Mouse (Mus musculus) megakaryocyte, embryonic 14.5 days (primary cell): ENCODE results near the gene Zdhhc13. TPM values are rescaled to one million over a fixed set of nuclear protein-coding genes. Genes with fewer than 3 reads are reported as not detected.
A peak's percentile ranks its signal among the peaks of the same experiment; 100 is the strongest.

Experiments
- H3K27me3 ChIP-seq: replicated peaks from 2 replicates; pipeline ENCODE3; 2012; ENCODE audit warnings: inconsistent platforms
- H3K36me3 ChIP-seq: replicated peaks from 2 replicates; pipeline ENCODE3; 2012; ENCODE audit warnings: low read length, inconsistent platforms, mixed read lengths
- H3K4me1 ChIP-seq: 2 replicates; pipeline ENCODE4 v1.6.1; 2012; ENCODE audit warnings: inconsistent platforms
- H3K4me3 ChIP-seq: replicated peaks from 2 replicates; pipeline ENCODE3; 2012; ENCODE audit warnings: moderate library complexity, mild to moderate bottlenecking, inconsistent platforms
- H3K9me3 ChIP-seq: 2 replicates; pipeline ENCODE4 v1.6.1; 2012; ENCODE audit warnings: inconsistent platforms
- FLI1 ChIP-seq: IDR thresholded peaks from 2 replicates; pipeline ENCODE4 v1.6.1; 2012; ENCODE audit warnings: low read length, inconsistent platforms, mixed read lengths
- GATA1 ChIP-seq: IDR thresholded peaks from 3 replicates; pipeline ENCODE4 v1.6.1; 2012; ENCODE audit warnings: mixed read lengths, low read length, inconsistent platforms, borderline replicate concordance
- polyA plus RNA-seq: library from polyadenylated mRNA; stranded (reverse); fragments of >175 nt; gene quantifications from 2 replicates; pipeline ENCODE4 v1.2.3, GENCODE M21; 2012; ENCODE audit warnings: low replicate concordance; ENCODE audit not compliant: insufficient read depth

Gene Zdhhc13
- polyA plus RNA-seq, 1 experiment: 3.1 TPM

GRCm38 (mm10) chr7:48813594-48813993, 24.8 kb downstream of the Zdhhc13 start:
- TF ChIP-seq FLI1: no peak
- TF ChIP-seq GATA1: no peak
- Histone ChIP-seq H3K36me3 (peaks cover 97% of the 10 kb centered on the region), H3K4me3 (no peak overlapping the region), H3K27me3 (no peaks in the 10 kb centered on the region), H3K4me1 (peaks cover 3% of the 10 kb centered on the region; the same call in 1 of the 2 replicates), H3K9me3 (no peaks in the 10 kb centered on the region)

GRCm38 (mm10) chr7:48821654-48822053, 32.9 kb downstream of the Zdhhc13 start:
- Histone ChIP-seq H3K36me3 (peaks cover 100% of the 10 kb centered on the region), H3K4me1 (peaks cover 14% of the 10 kb centered on the region), H3K9me3 (no peaks in the 10 kb centered on the region), H3K4me3 (no peak overlapping the region), H3K27me3 (no peaks in the 10 kb centered on the region)
- no peak for TF ChIP-seq GATA1
- no peak for TF ChIP-seq FLI1

- Histone ChIP-seq H3K9me3 (no peaks in the 10 kb centered on the region), H3K4me1 (peaks cover 29% of the 10 kb centered on the region), H3K27me3 (no peaks in the 10 kb centered on the region), H3K36me3 (peaks cover 96% of the 10 kb centered on the region), H3K4me3 (no peak overlapping the region)
- TF ChIP-seq GATA1 (no peak), FLI1 (no peak)
These were observed 34.8 kb downstream of the Zdhhc13 start for GRCm38 (mm10) chr7:48823621-48824020.

GRCm38 (mm10) chr7:48824671-48825070, 35.9 kb downstream of the Zdhhc13 start:
- TF ChIP-seq FLI1 (no peak), GATA1 (no peak)
- H3K36me3 ChIP-seq: peaks cover 85% of the 10 kb centered on the region
- peaks cover 40% of the 10 kb centered on the region for H3K4me1 ChIP-seq
- H3K27me3 ChIP-seq: no peaks in the 10 kb centered on the region
- H3K4me3 ChIP-seq: no peak overlapping the region
- H3K9me3 ChIP-seq: no peaks in the 10 kb centered on the region

DNA sequence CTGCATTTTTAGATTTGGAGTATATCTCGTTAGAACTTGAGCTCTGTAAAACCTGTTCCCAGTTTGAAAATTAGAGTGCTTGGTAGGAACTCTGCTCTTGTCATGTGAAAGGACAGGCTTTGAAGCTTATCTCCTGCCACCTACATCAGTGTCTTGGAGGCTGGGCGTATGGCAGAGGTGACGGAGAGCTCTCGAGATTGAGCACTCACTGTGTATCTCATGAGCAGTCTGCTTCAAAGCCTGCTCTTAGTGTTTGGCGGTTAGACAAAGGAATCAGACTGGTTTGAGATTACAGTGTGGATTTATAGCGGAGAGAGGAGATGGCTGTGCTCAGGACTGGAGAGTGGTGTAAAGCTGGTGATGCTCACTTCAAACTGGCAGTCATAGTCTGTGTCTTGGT, 36.4 kb downstream of the Zdhhc13 start:
- H3K27me3 ChIP-seq: no peaks in the 10 kb centered on the region
- no peak overlapping the region for H3K4me3 ChIP-seq
- no peaks in the 10 kb centered on the region for H3K9me3 ChIP-seq
- no peak for TF ChIP-seq GATA1
- no peak for TF ChIP-seq FLI1
- peaks cover 45% of the 10 kb centered on the region for H3K4me1 ChIP-seq
- H3K36me3 ChIP-seq: peaks cover 80% of the 10 kb centered on the region

GRCm38 (mm10) chr7:48829177-48829910, 40.5 kb downstream of the Zdhhc13 start:
- peaks cover 38% of the 10 kb centered on the region for H3K36me3 ChIP-seq
- H3K27me3 ChIP-seq: no peaks in the 10 kb centered on the region
- H3K9me3 ChIP-seq: no peaks in the 10 kb centered on the region
- peak overlapping the region; percentile 23 for H3K4me3 ChIP-seq
- H3K4me1 ChIP-seq: peaks cover 86% of the 10 kb centered on the region
- TF ChIP-seq FLI1 (no peak), GATA1 (no peak)

DNA sequence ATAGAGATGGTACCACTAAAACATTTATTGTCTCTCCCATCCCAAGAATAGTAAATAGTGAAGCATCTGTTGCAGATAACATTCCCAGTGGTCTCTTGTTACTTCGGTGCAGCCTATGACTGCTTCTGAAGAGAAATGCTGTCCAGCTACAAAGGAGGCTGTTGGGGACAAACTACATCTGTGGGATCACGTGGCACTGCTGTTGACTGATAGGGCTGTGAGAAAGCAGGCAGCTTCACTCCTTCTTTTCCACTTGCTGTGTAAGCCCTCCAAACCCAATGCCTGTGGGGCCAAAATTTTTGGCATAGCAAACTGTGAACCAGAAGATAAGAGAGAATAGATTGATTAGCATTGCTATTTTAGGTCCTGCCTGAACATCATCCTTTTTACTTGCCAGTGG, 41.6 kb downstream of the Zdhhc13 start:
- H3K4me1 ChIP-seq: peaks cover 93% of the 10 kb centered on the region
- no peaks in the 10 kb centered on the region for H3K27me3 ChIP-seq
- H3K36me3 ChIP-seq: peaks cover 28% of the 10 kb centered on the region
- TF ChIP-seq GATA1 (no peak), FLI1 (no peak)
- no peaks in the 10 kb centered on the region for H3K9me3 ChIP-seq
- peak overlapping the region; percentile 77 for H3K4me3 ChIP-seq

GRCm38 (mm10) chr7:48832735-48833134, 43.9 kb downstream of the Zdhhc13 start:
- H3K36me3 ChIP-seq: peaks cover 6% of the 10 kb centered on the region
- H3K9me3 ChIP-seq: no peaks in the 10 kb centered on the region
- no peak for TF ChIP-seq GATA1
- no peak for TF ChIP-seq FLI1
- no peak overlapping the region for H3K4me3 ChIP-seq
- H3K4me1 ChIP-seq: peaks cover 99% of the 10 kb centered on the region
- H3K27me3 ChIP-seq: no peaks in the 10 kb centered on the region

GRCm38 (mm10) chr7:48834371-48834970, 45.7 kb downstream of the Zdhhc13 start:
- Histone ChIP-seq H3K27me3 (no peaks in the 10 kb centered on the region), H3K4me3 (no peak overlapping the region), H3K36me3 (no peaks in the 10 kb centered on the region), H3K9me3 (no peaks in the 10 kb centered on the region), H3K4me1 (peaks cover 99% of the 10 kb centered on the region)
- TF ChIP-seq GATA1 (no peak), FLI1 (no peak)

- Histone ChIP-seq H3K4me3 (no peak overlapping the region), H3K27me3 (no peaks in the 10 kb centered on the region), H3K4me1 (peaks cover 99% of the 10 kb centered on the region), H3K36me3 (no peaks in the 10 kb centered on the region), H3K9me3 (no peaks in the 10 kb centered on the region)
- TF ChIP-seq GATA1: no peak
- TF ChIP-seq FLI1: no peak
These were observed 46.3 kb downstream of the Zdhhc13 start for GRCm38 (mm10) chr7:48834989-48835626.
